Mouse (Mus musculus) ES-Bruce4 (cell line): Measurements from ENCODE around the gene BC025920.

Source experiments
- CTCF ChIP-seq: IDR thresholded peaks from one replicate; pipeline ENCODE4 v1.8.1; 2011; ENCODE audit warnings: low read depth, low read length
- EP300 ChIP-seq: IDR thresholded peaks from 2 replicates; pipeline ENCODE4 v1.6.1; 2011; ENCODE audit warnings: low read depth, low read length; ENCODE audit not compliant: insufficient read depth
- POLR2A ChIP-seq: IDR thresholded peaks from one replicate; pipeline ENCODE4 v1.8.1; 2011; ENCODE audit warnings: low read length; ENCODE audit not compliant: insufficient read depth

- TF ChIP-seq CTCF (no peak), EP300 (no peak), POLR2A (no peak)
These were observed 13.9 kb downstream of the BC025920 start for GRCm38 (mm10) chr10:81619976-81620375.
